Mouse (Mus musculus): ENCODE data around the gene Nemp1.

Gene Nemp1

DNA sequence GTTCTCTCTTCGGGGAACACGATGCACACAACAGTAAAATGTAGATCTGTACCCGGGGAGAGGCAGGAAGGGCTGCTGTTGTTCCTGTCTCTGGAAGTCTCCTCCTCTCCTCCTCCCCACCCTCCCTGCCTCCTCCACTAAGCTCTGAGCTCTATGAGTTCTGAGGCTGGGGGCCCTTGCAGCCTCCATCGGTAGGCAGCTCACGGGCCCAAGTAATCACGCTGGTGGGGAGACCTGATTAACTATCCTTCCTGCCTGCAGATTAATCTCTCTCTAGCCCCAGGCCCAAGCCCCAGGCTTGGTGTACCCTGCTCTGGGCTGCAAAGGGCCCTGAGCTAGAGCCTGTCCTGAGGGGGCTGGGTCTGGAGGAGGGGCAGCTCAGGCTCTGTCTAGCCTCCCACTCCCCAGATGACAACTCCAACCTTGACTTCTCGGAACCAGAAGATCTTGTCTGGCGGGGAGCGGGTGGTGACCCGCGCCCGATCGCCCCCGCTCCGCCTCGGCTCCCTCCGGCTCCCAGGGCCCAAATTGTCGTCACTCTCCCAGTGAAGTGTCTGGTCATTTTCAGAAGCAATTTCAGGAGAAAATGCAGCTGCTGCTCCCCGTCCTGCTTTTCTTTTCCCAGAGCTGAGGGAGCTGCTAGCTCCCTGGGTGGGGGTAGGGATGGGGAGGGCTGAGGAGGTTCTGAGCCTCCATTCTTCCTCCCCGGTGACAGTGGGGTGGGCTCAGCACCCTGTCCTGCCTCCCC lies 55.1 kb downstream of the Nemp1 start:
- no peak for DNase-seq (ENCODE audit: low read depth, low spot score)

DNA sequence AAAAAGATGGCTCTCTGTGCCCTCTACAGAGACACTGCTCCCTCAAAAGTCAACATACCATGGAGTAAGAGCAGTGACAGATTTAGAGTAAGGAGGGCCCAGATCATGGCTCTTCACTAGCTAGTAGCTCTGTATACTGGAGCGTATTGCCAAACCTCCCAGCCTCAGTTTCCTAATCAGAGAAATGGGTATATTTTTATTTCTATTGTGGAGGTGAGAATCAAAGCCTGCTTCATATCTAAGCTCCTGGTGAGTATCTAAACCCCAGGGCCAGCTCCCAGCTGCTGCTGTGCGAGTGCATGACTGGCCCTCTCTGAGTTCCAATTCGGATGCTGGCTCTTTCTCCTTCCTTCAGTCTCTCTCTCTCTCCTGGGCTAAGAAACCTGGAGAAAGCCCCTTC lies 57.5 kb downstream of the Nemp1 start, which contains the start of gene Tac2:
Gene Tac2, plus strand, starts transcription at position 301 of the 400 bp plus-strand sequence.
- no peak for DNase-seq (ENCODE audit: low read depth, low spot score)

DNA sequence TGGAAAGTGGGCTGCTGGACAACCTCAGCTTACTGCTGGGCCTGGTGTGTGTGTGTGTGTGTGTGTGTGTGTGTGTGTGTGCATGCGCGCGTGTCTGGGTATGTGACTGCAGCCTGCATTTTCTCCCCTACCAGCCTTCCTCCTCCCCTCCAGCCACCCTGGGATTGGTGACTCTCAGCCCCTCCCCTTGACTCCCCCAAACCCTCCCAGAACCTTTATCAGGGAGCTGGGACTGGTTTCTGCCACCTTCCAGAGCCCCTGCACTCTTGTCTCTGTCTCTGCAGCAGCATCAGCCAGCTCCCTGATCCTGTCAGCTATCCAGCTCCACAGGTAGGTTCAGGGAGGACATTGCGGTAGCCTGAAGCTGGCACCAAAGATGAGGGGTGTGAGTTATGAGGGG lies 58.4 kb downstream of the Nemp1 start:
- DNase-seq (ENCODE audit: low read depth, low spot score), result no peak

DNA sequence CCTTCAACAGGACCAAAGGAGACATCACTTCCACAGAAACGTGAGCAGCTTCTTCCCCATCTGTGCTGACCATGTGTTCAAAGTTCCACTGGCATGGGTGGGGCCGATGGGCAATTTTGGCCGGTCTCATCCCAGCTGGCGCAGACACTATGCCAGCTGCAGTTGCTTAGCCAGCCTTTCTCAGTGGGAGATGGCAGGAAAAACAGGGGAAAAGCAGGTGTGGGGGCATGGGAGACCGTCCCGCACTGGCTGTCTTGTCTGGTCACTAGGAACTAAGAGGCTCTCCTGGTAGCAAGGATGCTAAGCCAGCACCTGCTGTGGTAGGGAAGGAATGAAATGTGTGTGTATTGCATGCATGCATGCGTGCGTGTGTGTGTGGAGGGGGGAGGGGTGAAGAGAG lies 61.7 kb downstream of the Nemp1 start:
- no peak for DNase-seq (ENCODE audit: low read depth, low spot score)

DNA sequence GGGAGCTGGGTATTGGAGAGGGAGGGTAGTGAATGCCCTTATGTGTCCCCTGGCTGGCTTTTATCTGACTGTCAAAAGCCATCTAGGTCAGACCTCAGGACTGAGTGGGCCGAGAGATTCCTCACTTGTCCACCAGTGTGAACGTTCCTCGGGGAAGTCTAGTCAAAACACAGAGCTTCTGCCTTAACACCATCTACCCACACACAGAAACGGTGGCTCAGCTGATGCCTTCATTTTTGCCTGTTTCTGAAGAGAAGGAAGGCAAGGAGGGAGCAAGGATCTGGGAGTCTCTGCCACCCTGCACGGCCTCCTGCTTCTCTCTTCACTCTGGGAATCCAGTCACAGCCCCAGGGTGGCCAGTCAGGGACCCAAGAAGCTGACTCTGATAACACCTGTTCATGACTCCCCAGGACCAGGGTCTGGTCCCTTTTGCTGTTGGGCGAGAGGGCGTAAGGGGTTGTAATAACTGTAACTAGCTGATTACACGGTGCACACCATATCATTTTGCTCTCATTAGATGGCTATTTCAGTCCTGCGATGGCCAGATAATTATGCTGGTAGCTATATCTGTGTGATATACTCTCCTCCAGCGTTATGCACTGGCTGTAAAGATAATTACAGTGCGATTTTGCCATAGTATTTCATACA lies 63.7 kb downstream of the Nemp1 start:
- no peak for DNase-seq (ENCODE audit: low read depth, low spot score)

DNA sequence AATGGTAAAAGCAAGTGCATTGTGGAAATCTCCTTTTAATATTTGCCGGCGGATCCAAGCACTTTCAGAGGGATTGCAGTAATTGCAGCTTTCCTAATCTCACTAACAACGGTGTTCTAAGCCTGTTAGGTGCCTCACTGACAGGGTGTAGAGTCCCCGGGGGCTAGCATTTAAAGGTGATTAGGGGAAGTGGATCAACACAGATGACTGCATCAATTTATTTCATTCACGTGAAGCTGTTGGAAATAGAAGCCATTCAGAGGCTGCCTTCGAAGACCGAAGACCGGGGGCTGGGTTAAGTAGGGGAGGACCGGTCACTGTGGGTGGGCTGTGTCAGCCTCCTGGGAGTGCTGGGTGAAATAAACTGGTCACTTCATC lies 64.2 kb downstream of the Nemp1 start:
- no peak for DNase-seq (ENCODE audit: low read depth, low spot score)

DNA sequence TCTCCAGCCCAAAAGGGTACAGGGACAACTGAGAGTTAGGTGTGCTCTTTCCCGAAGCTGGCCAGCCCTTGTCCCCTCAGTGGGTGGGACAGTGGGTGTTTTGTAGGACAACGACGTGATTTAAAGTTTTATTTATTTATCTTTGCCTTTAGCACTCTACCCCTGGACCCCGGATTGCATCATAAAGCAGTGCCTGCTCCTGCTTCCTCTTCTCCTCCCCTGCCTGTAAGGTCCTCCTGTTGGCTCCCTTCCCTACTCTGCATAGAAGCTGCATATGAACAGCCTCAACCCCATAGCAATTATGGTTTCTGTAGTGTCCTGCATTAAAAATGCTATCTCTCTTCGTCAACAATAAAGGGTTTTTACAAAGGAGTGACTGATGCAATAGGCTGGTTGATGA lies 64.7 kb downstream of the Nemp1 start:
- no peak for DNase-seq (ENCODE audit: low read depth, low spot score)

DNA sequence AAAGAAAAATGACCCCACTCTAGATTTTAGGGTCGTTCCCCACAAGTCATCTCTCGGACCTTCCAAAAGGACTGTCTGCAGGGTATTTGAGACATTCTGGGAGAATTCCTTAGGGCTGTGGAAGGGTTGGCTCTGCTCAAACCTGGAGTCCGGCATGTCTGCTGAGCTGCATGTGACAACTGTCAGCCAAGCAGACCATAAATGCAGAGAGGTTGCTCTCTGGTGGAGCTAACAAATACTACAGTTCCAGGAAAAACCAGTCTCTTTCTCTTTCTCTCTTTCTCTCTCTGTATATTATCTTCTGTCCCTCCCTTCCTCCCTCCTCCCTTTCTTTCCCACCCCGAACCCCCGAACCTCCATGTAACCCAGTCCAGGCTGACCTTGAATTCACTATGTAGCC lies 67.7 kb downstream of the Nemp1 start:
- DNase-seq (ENCODE audit: low read depth, low spot score), result peak; percentile 58

GRCm38 (mm10) chr10:127736266-127736665 lies 69.6 kb downstream of the Nemp1 start:
- DNase-seq (ENCODE audit: low read depth, low spot score), result no peak

GRCm38 (mm10) chr10:127736916-127737315 lies 70.2 kb downstream of the Nemp1 start:
- no peak for DNase-seq (ENCODE audit: low read depth, low spot score)

GRCm38 (mm10) chr10:127737552-127737951 lies 70.9 kb downstream of the Nemp1 start:
- no peak for DNase-seq (ENCODE audit: low read depth, low spot score)

DNA sequence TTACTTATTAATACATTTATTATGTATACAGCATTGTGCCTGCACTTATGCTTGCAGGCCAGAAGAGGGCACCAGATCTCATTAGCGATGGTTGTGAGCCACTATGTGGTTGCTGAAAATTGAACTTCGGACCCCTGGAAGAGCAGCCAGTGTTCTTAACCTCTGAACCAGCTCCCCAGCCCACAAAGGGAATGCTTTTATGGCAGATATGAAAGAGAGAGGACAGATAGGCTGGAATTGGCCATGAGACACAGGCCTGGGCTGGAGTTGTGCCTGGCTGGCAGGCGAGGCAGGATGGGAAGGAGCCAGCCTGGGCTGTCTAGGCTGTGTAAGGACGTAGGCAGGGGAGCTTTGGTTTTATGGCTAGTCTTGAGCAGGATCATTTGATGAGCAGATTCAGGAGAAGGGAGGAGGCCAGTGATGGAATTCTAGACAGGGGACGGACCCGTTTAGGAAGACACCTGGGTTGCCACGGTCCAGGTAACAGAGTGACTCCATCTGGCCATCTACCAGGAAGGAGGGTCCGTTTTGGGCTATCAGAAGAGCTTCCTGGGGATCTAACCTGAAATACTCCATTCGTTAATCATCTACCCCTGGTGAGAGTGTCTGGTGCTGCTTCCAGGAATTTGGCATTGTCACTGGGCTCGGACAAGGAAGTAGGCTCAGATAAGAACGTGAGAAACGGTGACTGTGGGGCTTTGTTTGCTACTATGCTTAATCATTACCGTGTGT lies 71.6 kb downstream of the Nemp1 start:
- peak; percentile 65 for DNase-seq (ENCODE audit: low read depth, low spot score)

DNA sequence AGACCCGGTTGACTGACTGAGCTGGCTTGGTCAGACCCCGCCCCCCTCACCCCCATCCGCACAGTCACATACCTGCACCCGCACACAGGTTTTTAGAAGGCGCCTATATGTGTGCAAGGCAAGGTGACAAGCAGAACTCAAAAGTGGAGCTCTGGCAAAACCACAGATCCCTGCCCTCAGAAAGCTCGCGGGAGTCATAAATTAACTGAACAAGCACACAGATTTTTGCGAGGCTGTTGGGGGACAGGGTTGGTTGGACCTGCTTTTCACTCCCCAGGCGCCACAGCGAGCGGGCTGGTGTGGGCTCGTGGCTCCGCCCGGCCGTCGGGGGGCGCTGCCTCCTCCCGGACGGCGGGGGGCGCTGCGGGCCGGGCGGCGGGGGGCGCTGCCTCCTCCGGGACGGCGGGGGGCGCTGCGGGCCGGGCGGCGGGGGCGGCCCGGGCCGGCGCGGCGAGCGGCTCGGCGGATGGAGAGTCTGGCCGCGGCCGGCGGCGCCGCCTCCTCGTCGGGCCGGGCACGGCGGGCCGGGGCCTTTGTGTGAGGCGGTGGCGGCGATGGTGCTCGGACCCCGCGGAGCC lies 72.5 kb downstream of the Nemp1 start, which contains the start of gene Zbtb39:
Gene Zbtb39, plus strand, starts transcription at position 456 of the 578 bp plus-strand sequence.
- peak; percentile 70 for DNase-seq (ENCODE audit: low read depth, low spot score)

GRCm38 (mm10) chr10:127739661-127740161 lies 73.0 kb downstream of the Nemp1 start:
- no peak for DNase-seq (ENCODE audit: low read depth, low spot score)

GRCm38 (mm10) chr10:127744661-127745060 lies 78.0 kb downstream of the Nemp1 start:
- peak; percentile 68 for DNase-seq (ENCODE audit: low read depth, low spot score)

DNA sequence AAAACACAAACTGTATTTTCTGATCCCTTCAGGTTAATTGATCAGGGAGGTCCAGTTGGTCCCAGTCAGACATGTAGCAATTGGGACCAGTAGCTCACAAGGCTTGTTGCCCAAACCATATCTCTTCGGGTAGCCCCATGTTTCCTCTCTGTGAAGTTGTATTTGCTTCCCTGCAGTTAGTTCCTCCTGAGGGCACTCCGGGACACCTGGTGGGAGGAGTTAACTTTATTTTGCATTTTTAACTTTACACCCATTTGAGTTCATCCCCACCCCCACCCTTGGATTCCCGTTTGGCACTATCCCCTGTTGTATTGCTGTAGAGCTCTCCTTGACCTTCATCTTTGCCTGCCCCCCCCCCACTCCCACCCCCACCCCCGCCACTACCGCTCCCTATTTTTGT lies 79.2 kb downstream of the Nemp1 start:
- DNase-seq (ENCODE audit: low read depth, low spot score), result peak; percentile 71

GRCm38 (mm10) chr10:127747254-127747653 lies 80.6 kb downstream of the Nemp1 start:
- peak; percentile 74 for DNase-seq (ENCODE audit: low read depth, low spot score)

DNA sequence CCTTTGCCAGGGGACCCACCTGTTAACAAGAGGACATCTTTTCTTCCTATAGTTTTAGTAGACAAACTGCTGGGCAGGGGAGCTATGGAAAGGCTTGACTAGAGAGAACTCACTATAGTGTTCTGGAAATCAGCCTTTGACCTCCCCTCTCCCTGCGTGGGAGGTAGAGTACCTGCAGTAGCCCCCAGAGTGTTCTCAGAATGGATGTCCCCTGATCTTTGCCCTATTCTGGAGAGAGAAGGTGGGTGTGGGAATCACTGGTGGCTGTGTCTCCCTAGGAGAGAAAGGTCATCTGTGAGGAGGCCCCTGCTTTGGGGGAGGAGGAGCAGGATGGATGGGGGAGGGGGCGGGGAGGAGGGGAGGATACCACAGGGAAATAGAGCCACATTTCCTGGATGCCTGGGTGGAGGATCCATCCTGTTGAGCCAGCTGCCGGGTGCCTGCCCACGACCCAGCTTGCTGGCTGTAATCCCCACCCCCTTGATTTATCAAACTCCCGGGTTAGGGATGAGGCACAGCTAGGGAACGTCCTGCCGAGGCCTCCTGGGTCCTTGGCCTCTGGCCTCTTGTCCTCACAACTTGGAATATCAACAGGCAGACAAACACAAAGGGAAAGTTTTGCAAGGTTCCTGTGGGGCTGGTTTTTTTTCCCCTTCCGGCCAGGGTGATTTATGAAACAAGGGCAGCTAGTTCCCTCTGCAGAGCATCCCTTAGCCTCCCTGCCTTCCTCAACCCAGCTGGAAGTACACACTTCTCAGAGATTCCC lies 82.3 kb downstream of the Nemp1 start:
- peak; percentile 72 for DNase-seq (ENCODE audit: low read depth, low spot score)

DNA sequence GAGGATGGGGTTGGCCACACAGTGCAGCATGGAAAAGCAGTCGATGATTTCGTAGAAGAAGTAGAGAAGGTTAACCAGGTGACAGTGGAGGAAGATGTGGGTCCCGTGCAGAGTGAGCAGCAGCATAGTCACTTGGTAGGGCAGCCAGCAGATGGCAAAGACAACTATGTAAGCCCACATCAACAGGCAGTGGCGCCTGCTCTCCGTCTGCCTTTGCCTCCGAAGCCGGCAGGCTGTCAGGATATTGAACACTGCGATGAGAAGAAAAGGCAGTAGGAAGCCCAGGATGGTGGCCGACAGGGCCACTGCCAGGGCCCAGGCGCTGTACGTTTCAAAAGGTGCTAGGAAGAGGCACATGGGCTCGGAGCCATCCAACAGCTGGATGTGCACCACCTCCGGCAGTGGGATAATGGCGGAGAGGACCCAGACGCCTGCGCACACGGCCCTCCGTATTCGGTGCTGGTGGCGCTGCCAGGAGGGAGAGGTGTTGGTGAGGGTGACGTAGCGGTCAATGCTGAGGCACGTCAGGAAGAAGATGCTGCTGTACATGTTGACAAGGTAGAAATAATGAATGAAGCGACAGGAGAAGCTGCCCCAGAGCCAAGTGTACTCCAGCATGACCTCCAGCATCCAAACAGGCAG lies 83.6 kb downstream of the Nemp1 start:
- no peak for DNase-seq (ENCODE audit: low read depth, low spot score)

Data from ES-CJ7 (cell line).